Mouse (Mus musculus) heart, embryonic 11.5 days (tissue): ENCODE data around the gene Dpy30. TPM values are rescaled to one million over a fixed set of nuclear protein-coding genes. Genes with fewer than 3 reads are reported as not detected.

Experiments
- ATAC-seq: fragments of 200-750 bp; cut with Nextera tagmentation; replicated peaks from 2 replicates; pipeline ENCODE4 v1.8.0; 2017; ENCODE audit warnings: moderate library complexity; ENCODE audit not compliant: insufficient number of reproducible peaks, low FRiP score, low TSS enrichment
- H3K27ac ChIP-seq: fragments of 300-500 bp; sonication (generic); 2 replicates; pipeline ENCODE4 v1.5.1; 2014; ENCODE audit warnings: mild to moderate bottlenecking, low read depth, low read length
- H3K27me3 ChIP-seq: fragments of 300-500 bp; sonication (generic); 2 replicates; pipeline ENCODE4 v1.6.1; 2014; ENCODE audit warnings: mild to moderate bottlenecking, low read length, mixed read lengths; ENCODE audit not compliant: control insufficient read depth, insufficient read depth
- H3K36me3 ChIP-seq: fragments of 300-500 bp; sonication (generic); 2 replicates; pipeline ENCODE4 v1.6.1; 2014; ENCODE audit warnings: mild to moderate bottlenecking, low read length, moderate library complexity, mixed read lengths; ENCODE audit not compliant: control insufficient read depth, insufficient read depth
- H3K4me1 ChIP-seq: fragments of 300-500 bp; sonication (generic); 2 replicates; pipeline ENCODE4 v1.6.1; 2014; ENCODE audit warnings: low read length; ENCODE audit not compliant: control insufficient read depth, insufficient read depth
- H3K4me2 ChIP-seq: fragments of 300-500 bp; sonication (generic); 2 replicates; pipeline ENCODE4 v1.6.1; 2014; ENCODE audit warnings: mild to moderate bottlenecking, moderate library complexity
- H3K4me3 ChIP-seq: fragments of 300-500 bp; sonication (generic); 2 replicates; pipeline ENCODE4 v1.5.1; 2014; ENCODE audit warnings: low read depth, low read length
- H3K9ac ChIP-seq: fragments of 300-500 bp; sonication (generic); 2 replicates; pipeline ENCODE4 v1.6.1; 2014; ENCODE audit warnings: mild to moderate bottlenecking, low read depth, low read length, moderate library complexity
- H3K9me3 ChIP-seq: fragments of 300-500 bp; sonication (generic); replicated peaks from 2 replicates; pipeline ENCODE4 v1.6.1; 2016; ENCODE audit warnings: low read length; ENCODE audit not compliant: control insufficient read depth
- WGBS: fragments of 180-500 bp; shearing (Covaris S2); extraction: QIAGEN DNeasy Blood & Tissue Kit; methylation state at CpG from one replicate; pipeline ENCODE4 v1.1.7; 2014; ENCODE audit not compliant: insufficient replicate concordance; 5-methylcytosine and 5-hydroxymethylcytosine counted together
- polyA plus RNA-seq: library from polyadenylated mRNA; unstranded; fragments of >200 nt; fragmentation: Nextera tagmentation; extraction: Ambion mirVana; gene quantifications from 2 replicates; pipeline ENCODE4 v1.2.1, GENCODE M21; 2014

The Dpy30 gene
- polyA plus RNA-seq, 1 experiment from 2014 or later = 209 TPM

GRCm38 (mm10) chr17:74272683-74273205 is 51.0 kb downstream of the Dpy30 start:
- WGBS = 57% methylated on average over 16 of the region's 16 CpGs
- 0 out of 2 replicates have a peak, but pooled peaks cover 4% of the 10 kb centered on the region for H3K4me1 ChIP-seq
- H3K4me3 ChIP-seq = no peak overlapping the region
- peak; percentile 63; the same call in 1 of the 2 replicates for ATAC-seq
- 0 out of 2 replicates have a peak overlapping the region, but pooled peaks have one; percentile 3 for H3K4me2 ChIP-seq
- no peak overlapping the region for H3K9ac ChIP-seq
- H3K27ac ChIP-seq = no peak overlapping the region
- no peaks in the 10 kb centered on the region for H3K9me3 ChIP-seq
- H3K27me3 ChIP-seq = no peaks in the 10 kb centered on the region
- H3K36me3 ChIP-seq = no peaks in the 10 kb centered on the region

GRCm38 (mm10) chr17:74271541-74272268 is 52.0 kb downstream of the Dpy30 start:
- 84% methylated on average over 3 of the region's 3 CpGs for WGBS
- no peaks in the 10 kb centered on the region for H3K36me3 ChIP-seq
- no peak overlapping the region for H3K9ac ChIP-seq
- H3K4me2 ChIP-seq = no peak overlapping the region
- ATAC-seq = 0 out of 2 replicates have a peak, but pooled peaks have one; percentile 32
- H3K9me3 ChIP-seq = no peaks in the 10 kb centered on the region
- H3K27ac ChIP-seq = no peak overlapping the region
- no peaks in the 10 kb centered on the region for H3K27me3 ChIP-seq
- H3K4me1 ChIP-seq = 0 out of 2 replicates have a peak, but pooled peaks cover 4% of the 10 kb centered on the region
- no peak overlapping the region for H3K4me3 ChIP-seq

GRCm38 (mm10) chr17:74270205-74270604 is 53.5 kb downstream of the Dpy30 start:
- Histone ChIP-seq H3K9ac (no peak overlapping the region), H3K27me3 (no peaks in the 10 kb centered on the region), H3K9me3 (no peaks in the 10 kb centered on the region), H3K4me1 (peaks cover 11% of the 10 kb centered on the region), H3K36me3 (no peaks in the 10 kb centered on the region), H3K27ac (no peak overlapping the region), H3K4me3 (no peak overlapping the region), H3K4me2 (no peak overlapping the region)
- ATAC-seq = no peak
- WGBS = 81% methylated on average over 2 of the region's 2 CpGs

GRCm38 (mm10) chr17:74267415-74268180 is 56.1 kb downstream of the Dpy30 start:
- ATAC-seq = peak; percentile 46; the same call in 1 of the 2 replicates
- H3K4me3 ChIP-seq = no peak overlapping the region
- 80% methylated on average over 11 of the region's 11 CpGs for WGBS
- H3K4me1 ChIP-seq = peaks cover 18% of the 10 kb centered on the region
- H3K9ac ChIP-seq = no peak overlapping the region
- H3K36me3 ChIP-seq = no peaks in the 10 kb centered on the region
- H3K27me3 ChIP-seq = no peaks in the 10 kb centered on the region
- H3K4me2 ChIP-seq = no peak overlapping the region
- peak overlapping the region; percentile 35; the same call in 1 of the 2 replicates for H3K27ac ChIP-seq
- H3K9me3 ChIP-seq = no peaks in the 10 kb centered on the region

GRCm38 (mm10) chr17:74265636-74266035 is 58.1 kb downstream of the Dpy30 start:
- Histone ChIP-seq H3K9me3 (no peaks in the 10 kb centered on the region), H3K4me2 (no peak overlapping the region), H3K9ac (no peak overlapping the region), H3K27ac (peak overlapping the region; percentile 77), H3K27me3 (no peaks in the 10 kb centered on the region), H3K36me3 (no peaks in the 10 kb centered on the region), H3K4me1 (peaks cover 17% of the 10 kb centered on the region), H3K4me3 (no peak overlapping the region)
- WGBS = 70% methylated on average over 1 of the region's 1 CpGs
- no peak for ATAC-seq

GRCm38 (mm10) chr17:74265156-74265505 is 58.6 kb downstream of the Dpy30 start:
- Histone ChIP-seq H3K4me1 (peaks cover 17% of the 10 kb centered on the region), H3K4me3 (no peak overlapping the region), H3K9me3 (no peaks in the 10 kb centered on the region), H3K9ac (0 out of 2 replicates have a peak overlapping the region, but pooled peaks have one; percentile 59), H3K27me3 (no peaks in the 10 kb centered on the region), H3K4me2 (peak overlapping the region; percentile 27), H3K36me3 (no peaks in the 10 kb centered on the region), H3K27ac (peak overlapping the region; percentile 77)
- 0 out of 2 replicates have a peak, but pooled peaks have one; percentile 46 for ATAC-seq
- 25% methylated on average over 5 of the region's 5 CpGs for WGBS

- ATAC-seq = no peak
- peak overlapping the region; percentile 27 for H3K4me2 ChIP-seq
- no peaks in the 10 kb centered on the region for H3K27me3 ChIP-seq
- WGBS = 72% methylated on average over 3 of the region's 3 CpGs
- H3K27ac ChIP-seq = peak overlapping the region; percentile 77
- H3K4me1 ChIP-seq = peaks cover 17% of the 10 kb centered on the region
- no peaks in the 10 kb centered on the region for H3K36me3 ChIP-seq
- no peaks in the 10 kb centered on the region for H3K9me3 ChIP-seq
- no peak overlapping the region for H3K4me3 ChIP-seq
- H3K9ac ChIP-seq = 0 out of 2 replicates have a peak overlapping the region, but pooled peaks have one; percentile 59
Observed at GRCm38 (mm10) chr17:74264333-74265155, 59.2 kb downstream of the Dpy30 start.

GRCm38 (mm10) chr17:74262415-74262814 is 61.3 kb downstream of the Dpy30 start:
- H3K9me3 ChIP-seq = no peaks in the 10 kb centered on the region
- no peak overlapping the region for H3K9ac ChIP-seq
- H3K27ac ChIP-seq = no peak overlapping the region
- no peak overlapping the region for H3K4me2 ChIP-seq
- H3K4me3 ChIP-seq = no peak overlapping the region
- peaks cover 2% of the 10 kb centered on the region; the same call in 1 of the 2 replicates for H3K36me3 ChIP-seq
- 85% methylated on average over 3 of the region's 3 CpGs for WGBS
- peaks cover 17% of the 10 kb centered on the region for H3K4me1 ChIP-seq
- H3K27me3 ChIP-seq = no peaks in the 10 kb centered on the region
- no peak for ATAC-seq
